Mouse (Mus musculus) urinary bladder, postnatal 14 days (tissue): ENCODE results near the gene Vps35l.

Experiments used
- DNase-seq: peaks from one replicate; pipeline ENCODE4 v3.0.0; 2021; ENCODE audit warnings: low spot score

The Vps35l gene

DNA sequence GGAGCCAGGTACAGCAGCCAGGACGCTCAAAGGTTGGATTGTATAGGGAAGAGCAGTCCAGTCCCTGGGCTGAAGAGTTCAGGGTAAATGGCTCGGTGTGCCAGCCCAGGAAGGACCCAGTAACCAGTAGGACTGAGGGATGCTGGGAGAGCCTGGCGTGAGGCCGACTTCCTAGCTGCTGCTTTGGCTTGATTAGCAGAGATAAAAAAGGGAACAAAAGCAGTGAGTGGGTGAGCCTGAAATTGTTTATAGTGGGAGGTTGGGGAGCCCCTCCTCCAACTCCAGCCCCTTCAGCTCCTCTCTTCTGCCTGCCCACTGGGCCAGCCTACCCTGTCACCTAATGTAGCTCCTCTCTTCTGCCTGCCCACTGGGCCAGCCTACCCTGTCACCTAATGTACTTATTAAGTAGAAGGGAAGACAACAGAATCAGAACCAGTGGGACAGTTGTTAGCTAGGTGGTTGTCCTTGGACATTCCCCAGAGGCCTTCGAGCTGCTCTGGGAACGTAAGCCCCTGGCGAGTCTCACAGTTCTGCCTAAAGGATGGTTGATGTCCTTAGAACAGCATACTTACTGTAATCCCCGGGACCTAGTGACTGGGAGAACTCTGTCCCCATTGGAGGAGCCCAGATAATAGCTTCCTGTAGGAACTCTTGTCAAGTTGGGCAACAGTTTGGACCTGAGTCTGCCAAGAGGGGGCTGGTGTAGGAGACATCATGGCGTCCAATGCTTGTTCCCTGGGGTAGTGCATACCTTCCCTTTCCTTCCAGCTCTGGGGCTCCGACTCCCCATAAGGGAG is 37.8 kb downstream of the Vps35l start:
- DNase-seq = peak; percentile 54

- DNase-seq = no peak
These were observed 38.5 kb downstream of the Vps35l start for GRCm38 (mm10) chr7:118778561-118778960.

DNA sequence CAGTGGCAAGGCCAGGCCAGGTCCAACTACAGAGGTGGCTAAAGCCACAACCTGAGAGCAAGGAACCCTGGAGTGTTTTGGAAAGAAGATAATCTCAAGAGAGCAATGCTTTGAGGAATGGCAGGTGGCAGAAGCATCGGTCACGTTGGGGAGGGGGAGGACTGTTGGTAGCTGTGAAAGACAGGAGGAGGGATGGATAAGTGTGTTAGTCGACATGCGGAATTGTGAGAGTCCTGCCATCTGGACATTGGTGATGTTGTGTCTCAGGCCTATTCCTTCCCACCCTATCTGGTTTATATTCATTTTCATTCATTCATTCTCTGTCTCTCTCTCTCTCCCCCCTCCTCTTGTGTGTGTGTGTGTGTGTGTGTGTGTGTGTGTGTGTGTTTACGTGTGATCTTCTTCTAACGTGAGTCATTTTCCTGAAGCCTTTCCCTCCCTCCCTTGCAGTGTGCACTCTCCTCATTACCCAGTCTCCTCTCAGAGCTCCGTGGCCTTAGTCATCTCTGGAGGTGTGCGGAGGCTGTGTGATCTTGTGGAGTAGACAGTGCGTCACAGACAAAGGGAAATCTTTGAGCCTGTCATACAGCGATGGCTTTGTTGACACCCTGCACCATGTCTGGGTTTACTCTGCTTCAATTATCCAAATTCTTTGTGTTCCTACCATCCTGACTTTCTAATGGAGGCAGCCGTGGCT is 43.4 kb downstream of the Vps35l start:
- DNase-seq = no peak

DNA sequence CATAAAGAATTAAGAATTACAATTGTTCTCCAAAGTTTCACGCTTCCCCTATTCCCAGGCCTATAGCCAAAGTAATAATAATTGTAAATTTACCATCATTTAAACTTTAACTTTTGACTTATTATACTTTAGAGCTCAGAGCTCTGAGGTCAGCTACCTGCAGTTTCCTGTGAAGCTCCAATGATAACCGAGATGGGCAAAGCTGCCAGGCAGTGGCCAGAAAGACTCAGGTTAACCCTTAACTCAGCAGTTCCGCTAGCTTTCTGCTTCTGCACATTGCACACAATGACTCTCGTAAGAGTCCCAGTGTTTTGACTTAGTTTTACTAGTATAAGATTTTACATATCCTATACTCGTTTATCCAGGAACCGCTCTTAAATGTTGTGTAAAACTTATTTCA is 46.1 kb downstream of the Vps35l start:
- no peak for DNase-seq

GRCm38 (mm10) chr7:118787326-118787725 is 47.3 kb downstream of the Vps35l start:
- no peak for DNase-seq

DNA sequence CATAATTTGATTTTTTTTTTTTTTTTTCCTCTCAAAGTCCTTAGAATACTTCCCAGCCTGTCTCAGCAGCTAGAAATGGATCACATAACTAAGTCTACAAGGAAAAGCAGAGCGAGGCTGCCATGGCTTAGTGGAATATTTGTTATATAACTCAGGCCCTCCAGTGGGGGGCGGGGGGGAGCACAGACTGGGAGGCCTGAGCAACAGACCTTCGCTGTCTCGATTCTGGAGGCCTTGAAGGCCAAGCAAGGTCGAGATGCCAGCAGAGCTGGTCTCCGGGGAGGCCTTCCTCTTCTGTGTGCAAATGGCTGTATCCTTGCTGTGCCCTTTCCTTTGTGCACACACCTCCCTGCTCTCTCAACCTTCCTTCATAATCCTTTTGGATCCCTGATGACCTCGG is 48.5 kb downstream of the Vps35l start:
- no peak for DNase-seq

- no peak for DNase-seq
These were observed 50.3 kb downstream of the Vps35l start for GRCm38 (mm10) chr7:118790292-118790691.

DNA sequence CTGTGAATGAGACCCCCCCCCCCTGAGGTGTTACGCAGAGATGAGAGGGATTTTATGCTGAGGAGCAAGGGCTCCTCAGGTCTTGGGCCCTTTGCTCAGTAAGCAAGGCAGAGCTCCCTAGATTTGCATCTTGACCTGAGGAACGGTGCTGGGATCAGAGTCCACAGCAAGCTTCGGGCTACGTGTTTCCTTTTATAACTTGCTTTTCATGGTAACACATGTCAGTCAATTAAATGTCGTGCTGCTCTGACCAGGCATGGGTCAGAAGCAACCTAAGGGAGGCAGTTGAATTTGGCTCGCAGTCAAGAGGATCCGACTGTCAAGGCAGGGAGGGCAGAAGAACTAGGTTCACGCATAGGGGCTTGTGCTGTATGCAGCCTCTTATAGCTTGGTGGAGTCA is 53.9 kb downstream of the Vps35l start:
- no peak for DNase-seq

DNA sequence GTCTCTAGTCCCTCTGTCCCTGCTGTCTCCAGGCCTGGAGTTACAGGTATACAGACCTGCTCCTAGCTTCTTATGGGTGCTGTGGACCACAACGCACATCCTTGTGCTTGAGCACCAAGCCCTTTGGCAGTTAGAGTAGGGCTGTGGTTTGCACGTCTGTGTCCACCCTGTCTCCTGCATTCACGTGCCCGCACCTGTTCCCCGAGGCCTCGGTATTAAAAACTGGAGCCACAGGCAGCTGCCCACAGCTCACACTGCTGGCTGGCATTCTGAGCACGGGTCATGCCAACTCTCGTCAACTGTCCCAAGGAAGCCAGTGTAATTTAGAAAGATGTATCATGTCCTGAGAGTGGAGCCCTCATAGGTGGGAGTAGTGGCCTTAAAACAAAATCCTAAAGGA is 55.8 kb downstream of the Vps35l start:
- DNase-seq = no peak

- no peak for DNase-seq
These were observed 56.8 kb downstream of the Vps35l start for GRCm38 (mm10) chr7:118796838-118797237.

DNA sequence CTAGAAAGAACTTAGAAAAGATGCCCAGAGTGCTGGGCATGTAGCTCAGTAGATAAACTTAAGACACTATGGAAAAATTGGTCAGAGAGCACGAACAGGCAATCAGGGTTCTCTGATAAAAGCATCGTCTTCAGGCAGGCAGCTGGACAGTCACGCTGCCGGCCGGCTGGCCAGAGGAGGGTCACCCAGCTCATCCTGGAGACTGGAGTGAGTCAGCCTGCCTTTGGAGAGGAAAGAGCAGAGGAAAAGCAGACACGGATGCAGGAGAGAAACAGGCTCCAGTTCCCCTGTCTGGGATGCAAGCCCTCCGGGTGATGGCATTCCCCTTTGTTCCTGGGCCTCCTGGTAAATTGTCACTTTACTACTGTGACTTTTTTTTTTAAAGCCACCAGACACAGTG is 57.6 kb downstream of the Vps35l start:
- no peak for DNase-seq

DNA sequence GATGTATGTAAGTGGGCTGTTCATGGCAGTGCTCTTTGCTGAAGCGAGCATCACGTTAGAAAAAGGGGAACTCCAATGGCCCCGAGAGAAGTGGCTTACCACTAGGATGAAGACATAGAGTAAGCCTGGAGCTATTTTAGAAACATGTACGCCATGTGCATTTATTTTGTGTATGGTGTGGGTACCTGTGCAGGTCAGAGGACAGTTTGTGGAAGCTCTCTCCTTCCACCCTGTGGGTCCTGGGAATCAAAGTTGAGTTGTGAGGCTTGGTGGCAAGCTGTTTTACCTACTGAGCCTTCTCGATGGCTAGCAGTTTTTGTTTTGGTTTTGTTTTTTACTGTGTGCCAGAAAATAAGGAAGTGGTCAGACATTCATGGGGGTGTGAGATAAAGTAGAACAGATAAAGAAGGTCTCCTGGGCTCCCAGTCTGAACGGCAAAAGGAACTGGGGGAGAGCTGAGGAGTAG is 58.1 kb downstream of the Vps35l start:
- DNase-seq = no peak

DNA sequence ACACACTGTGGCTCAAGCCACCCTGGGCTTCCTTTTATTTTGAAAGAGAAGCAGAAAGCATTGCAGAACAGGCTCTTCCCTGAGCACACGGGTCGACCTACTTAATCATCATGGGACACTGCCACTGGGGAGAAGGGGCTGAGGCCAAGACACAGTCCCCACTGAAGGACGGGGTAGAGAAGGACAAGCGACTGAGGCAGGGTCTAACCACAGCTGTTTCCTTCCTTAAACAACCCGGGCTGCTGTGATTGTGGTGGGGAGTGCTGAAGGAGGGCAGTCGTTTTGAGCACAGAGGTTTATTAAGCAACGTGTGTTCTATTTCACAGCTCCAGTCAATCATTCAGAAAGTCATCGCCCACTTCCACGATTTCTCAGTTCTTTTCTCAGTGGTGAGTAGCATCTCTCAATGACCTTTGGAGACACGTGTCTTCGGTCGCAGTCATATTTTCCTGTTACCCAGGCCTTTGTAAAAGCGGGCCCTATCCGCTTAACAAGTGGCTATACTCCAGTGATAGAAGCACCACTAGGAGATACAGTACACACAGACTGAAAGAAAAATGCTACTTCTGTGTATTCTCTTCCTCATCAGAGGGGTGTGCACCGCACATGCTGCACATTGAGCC is 60.2 kb downstream of the Vps35l start:
- no peak for DNase-seq

- DNase-seq = no peak
These were observed 61.8 kb downstream of the Vps35l start for GRCm38 (mm10) chr7:118801791-118802190.

GRCm38 (mm10) chr7:118803425-118803824 is 63.4 kb downstream of the Vps35l start:
- no peak for DNase-seq

DNA sequence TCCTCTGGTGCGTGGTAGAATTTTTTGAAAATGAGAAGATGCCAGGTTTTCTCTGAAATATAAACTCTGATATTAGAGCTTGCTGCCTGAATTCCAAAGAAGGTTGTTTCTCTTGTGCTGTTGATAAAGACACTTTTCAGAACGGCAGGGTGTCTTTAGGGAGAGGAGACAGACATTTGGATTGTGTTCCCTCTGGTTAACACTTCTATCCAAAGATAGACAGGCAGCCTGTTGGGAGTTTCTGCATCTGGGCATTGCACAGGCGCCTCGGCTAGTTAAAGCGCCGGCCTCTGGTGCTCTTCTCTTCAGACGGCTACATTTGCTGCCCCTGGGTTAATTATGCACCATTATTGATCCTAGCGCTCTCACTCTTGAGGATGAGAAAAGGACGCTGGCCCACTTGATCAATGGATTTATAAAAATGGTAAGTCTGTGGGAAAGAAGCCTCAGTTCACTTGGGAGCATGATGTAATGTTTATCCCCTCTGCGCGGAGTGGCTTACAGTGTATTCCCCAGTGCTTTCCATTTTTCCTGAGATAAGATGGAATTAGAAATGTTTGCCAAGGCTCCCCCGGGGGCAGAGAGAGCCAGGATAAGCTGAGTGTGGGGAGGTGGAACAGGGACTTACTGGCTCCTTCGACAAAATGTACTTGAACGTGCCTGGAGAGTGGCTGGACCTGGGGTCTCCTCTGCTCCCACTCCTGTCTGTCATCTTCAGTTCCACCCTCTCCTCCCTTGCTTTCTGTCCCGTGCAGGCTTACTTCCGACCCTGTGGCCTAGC is 66.8 kb downstream of the Vps35l start:
- no peak for DNase-seq

GRCm38 (mm10) chr7:118807899-118808298 is 67.9 kb downstream of the Vps35l start:
- no peak for DNase-seq

- DNase-seq = peak; percentile 21
These were observed 71.5 kb downstream of the Vps35l start for GRCm38 (mm10) chr7:118811407-118812106.

DNA sequence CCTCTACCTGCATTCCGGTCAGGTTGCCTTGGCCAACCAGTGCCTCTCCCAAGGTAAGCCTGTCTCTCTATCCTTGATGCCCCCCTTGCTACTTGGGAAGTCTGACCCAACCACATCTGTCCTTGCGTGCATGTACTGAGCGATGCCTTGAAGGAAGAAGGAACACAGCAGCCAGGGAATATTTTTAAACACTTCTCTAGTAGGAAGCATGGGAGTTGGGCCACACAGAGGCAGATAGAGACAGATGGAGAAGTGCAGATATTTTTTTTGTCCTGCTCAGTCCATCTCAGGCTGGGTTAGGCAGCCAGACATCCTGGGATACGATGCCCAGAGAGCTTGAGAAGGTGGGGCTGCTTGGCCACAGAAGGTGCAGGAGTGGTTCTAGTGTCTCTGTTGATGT is 73.6 kb downstream of the Vps35l start:
- no peak for DNase-seq

GRCm38 (mm10) chr7:118816275-118816674 is 76.2 kb downstream of the Vps35l start:
- no peak for DNase-seq

GRCm38 (mm10) chr7:118817741-118818140 is 77.7 kb downstream of the Vps35l start:
- DNase-seq = no peak

DNA sequence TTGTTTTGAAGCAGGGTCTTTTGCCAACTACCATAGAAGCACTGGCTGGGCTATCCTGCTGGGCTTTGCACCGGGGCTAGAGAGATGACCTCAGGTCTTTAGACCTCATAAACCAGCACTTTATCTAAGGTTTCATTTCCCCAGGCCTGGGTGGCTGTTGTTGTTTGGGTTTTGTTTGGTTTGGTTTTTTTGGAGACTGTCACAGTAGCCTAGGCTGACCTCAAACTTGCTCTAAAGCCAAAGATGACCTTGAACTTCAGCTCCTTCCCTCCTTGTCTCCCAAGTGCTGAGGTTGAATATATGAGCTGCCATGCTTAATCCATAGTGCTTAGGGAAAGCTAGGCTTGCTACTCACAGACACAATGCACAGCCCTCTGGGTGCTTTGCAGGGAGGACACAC is 79.6 kb downstream of the Vps35l start:
- no peak for DNase-seq
